Mouse (Mus musculus): ENCODE measurements around the gene Espn. TPM values are rescaled to one million over a fixed set of nuclear protein-coding genes. Genes with fewer than 3 reads are reported as not detected.

The Espn gene
- total RNA-seq, 1 experiment = 5.6 TPM

DNA sequence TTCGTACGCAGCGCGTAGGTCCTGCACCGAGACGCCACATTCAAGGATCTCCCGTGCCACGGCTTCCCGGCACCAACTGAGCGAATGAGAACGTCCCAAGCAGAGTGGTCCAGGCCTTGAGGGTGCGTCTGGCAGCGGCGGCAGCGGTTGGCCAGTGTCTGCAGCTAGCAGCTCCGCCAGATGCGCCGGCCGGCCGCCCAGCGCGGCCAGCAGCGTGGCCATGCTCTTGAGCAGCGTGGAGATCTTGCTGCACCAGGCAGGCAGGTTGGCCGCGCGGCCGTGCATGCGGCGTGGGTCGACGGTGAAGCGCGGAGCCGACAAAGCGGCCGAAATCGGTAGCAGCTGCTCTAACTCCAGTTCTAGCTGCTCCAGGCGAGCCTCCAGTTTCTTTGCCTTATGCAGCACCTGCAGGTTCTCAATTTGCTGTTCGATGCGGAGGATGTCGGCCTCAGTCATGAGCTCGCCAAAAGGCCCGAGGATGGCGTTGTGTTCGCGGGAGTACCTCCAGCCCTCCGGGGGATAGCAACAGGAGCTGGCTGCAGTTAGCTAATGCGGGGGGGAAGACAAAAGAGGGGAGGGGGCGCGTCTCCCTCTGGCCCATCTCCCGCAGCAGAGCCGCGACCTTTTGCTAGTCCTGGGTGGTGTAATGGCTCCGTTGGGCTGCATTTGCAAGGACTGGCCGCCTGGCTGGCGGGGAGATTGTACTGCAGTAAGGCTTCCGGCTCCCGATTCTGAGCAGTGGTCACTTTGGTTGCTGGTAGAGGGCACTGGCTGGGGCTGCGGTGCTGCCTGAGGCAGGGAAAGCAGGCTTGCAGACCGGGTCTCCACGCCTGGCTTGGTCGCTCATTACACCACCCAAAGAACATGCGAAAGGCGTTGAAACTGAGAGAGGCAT is 25.9 kb downstream of the Espn start:
- H3K9ac ChIP-seq (ENCODE audit: insufficient read depth, low read depth, low read length, poor library complexity, severe bottlenecking) = 0 out of 2 replicates have a peak overlapping the region, but pooled peaks have one; percentile 4
- H3K9me3 ChIP-seq (ENCODE audit: control insufficient read depth, insufficient read depth, low read depth, low read length) = no peaks in the 10 kb centered on the region
- no peak overlapping the region for H3K27ac ChIP-seq (ENCODE audit: insufficient read depth, low read depth, low read length, poor library complexity, severe bottlenecking)
- no peaks in the 10 kb centered on the region for H3K36me3 ChIP-seq (ENCODE audit: control insufficient read depth, insufficient read depth, low read length, poor library complexity, severe bottlenecking)
- peak overlapping the region; percentile 22 to 51; a peak in 3 of 4 replicates for H3K4me3 ChIP-seq (ENCODE audit: insufficient read depth in 1 of 2, low read depth in 1 of 2, low read length in 2 of 2, poor library complexity in 1 of 2, severe bottlenecking in 1 of 2)
- TF ChIP-seq MAFK (IDR thresholded peaks at IDR 0.05; ENCODE audit: insufficient read depth, low read depth, low read length) (no peak), CHD2 (IDR thresholded peaks at IDR 0.05; ENCODE audit: low read depth, low read length) (no peak), ZC3H11A (IDR thresholded peaks at IDR 0.05; ENCODE audit: borderline replicate concordance, low read depth, low read length) (no peak), HCFC1 (IDR thresholded peaks at IDR 0.05; ENCODE audit: borderline replicate concordance, insufficient read depth, low read length) (no peak), ZNF384 (IDR thresholded peaks at IDR 0.05; ENCODE audit: low read depth, low read length) (no peak)
- peaks cover 0 to 14% of the 10 kb centered on the region in 2 experiments; a peak in 2 of 4 replicates for H3K4me1 ChIP-seq (ENCODE audit: control insufficient read depth in 2 of 2, insufficient read depth in 2 of 2, low read length in 2 of 2, poor library complexity in 1 of 2)
- in situ Hi-C loops (cut with MboI; ENCODE audit: low sequenced_read_pairs in 2 of 2, unreplicated experiment in 2 of 2) = no loop called here
- no peak for DNase-seq (ENCODE audit: low read depth, low spot score)

DNA sequence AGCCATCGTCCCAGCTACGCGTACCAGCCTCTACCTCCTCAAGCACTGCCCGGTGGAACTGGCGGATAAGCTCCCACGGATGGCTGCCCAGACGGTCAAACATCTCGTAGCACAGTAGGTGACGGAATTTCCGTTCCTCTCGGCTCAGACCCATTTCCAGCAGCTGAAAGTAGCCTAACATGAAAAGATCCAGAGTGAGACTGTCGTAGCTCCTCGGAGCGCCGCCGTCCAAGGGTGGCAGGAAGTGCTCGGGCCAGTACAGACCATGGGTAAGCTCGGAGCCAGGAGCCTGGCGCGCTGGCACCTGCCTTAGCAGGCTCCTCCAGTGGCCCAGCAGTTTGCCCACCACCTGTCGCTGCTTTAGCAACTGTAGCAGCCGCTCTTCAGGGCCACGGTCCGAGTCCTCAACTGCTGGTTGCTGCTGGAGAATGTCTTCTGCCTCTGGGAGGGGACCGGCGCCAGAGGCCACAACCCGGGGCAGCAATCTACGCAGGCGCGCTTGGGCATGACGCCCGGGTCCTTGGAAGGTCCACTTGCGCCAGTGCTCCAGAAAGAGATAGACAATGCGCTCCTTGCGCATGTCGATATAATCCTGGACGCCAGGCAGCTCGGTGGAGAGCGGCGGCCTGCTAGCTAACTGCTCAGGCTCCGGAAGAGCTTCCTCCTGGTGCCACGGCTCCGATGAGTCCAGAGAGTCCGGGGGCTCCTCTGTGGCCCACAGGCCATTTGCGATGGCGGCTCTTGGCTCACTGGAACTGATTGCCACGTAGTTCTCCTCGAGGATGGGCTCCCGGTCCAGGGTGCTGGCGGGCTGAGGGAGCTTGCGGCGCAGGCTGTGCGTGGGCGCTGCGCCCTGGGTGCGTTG is 26.8 kb downstream of the Espn start:
- H3K9me3 ChIP-seq (ENCODE audit: control insufficient read depth, insufficient read depth, low read depth, low read length) = no peaks in the 10 kb centered on the region
- TF ChIP-seq MAFK (IDR thresholded peaks at IDR 0.05; ENCODE audit: insufficient read depth, low read depth, low read length) (no peak), ZNF384 (IDR thresholded peaks at IDR 0.05; ENCODE audit: low read depth, low read length) (no peak), HCFC1 (IDR thresholded peaks at IDR 0.05; ENCODE audit: borderline replicate concordance, insufficient read depth, low read length) (no peak), CHD2 (IDR thresholded peaks at IDR 0.05; ENCODE audit: low read depth, low read length) (no peak), ZC3H11A (IDR thresholded peaks at IDR 0.05; ENCODE audit: borderline replicate concordance, low read depth, low read length) (no peak)
- no peak overlapping the region for H3K27ac ChIP-seq (ENCODE audit: insufficient read depth, low read depth, low read length, poor library complexity, severe bottlenecking)
- peak overlapping the region; percentile 22 to 51; a peak in 3 of 4 replicates for H3K4me3 ChIP-seq (ENCODE audit: insufficient read depth in 1 of 2, low read depth in 1 of 2, low read length in 2 of 2, poor library complexity in 1 of 2, severe bottlenecking in 1 of 2)
- no peak for DNase-seq (ENCODE audit: low read depth, low spot score)
- H3K4me1 ChIP-seq (ENCODE audit: control insufficient read depth in 2 of 2, insufficient read depth in 2 of 2, low read length in 2 of 2, poor library complexity in 1 of 2) = peaks cover 2 to 18% of the 10 kb centered on the region in 2 experiments; a peak in 3 of 4 replicates
- in situ Hi-C loops (cut with MboI; ENCODE audit: low sequenced_read_pairs in 2 of 2, unreplicated experiment in 2 of 2) = no loop called here
- H3K9ac ChIP-seq (ENCODE audit: insufficient read depth, low read depth, low read length, poor library complexity, severe bottlenecking) = peak overlapping the region; percentile 17; the same call in 1 of the 2 replicates
- H3K36me3 ChIP-seq (ENCODE audit: control insufficient read depth, insufficient read depth, low read length, poor library complexity, severe bottlenecking) = no peaks in the 10 kb centered on the region

DNA sequence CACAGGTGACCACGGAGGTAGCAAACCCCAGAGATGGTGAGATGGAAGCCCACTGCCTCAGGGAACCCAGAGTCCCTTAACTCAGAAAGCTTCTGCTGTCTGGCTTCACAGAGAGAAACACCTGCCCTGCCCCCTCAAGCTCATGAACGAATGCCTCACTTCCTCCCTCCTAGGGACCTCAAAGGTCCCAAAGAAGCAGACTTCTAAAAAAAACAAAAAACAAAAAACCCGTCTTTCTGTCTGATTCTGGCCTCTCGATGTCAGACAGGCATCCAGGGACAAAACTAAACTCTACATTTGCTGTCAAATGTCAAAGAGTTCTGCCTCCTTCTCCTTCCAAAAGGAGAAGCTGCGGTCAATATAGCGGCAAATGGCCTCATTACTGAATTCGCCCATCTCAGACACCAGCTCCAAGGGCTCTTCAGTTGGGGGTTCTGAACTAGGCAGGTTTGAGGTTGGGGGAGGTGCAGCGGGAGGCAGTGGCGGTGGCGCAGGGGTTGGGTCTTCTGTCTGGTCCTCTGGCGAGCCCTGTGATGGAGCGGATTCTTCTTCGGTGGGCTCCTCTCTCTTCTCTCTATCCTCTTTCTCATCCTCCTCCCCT is 27.7 kb downstream of the Espn start:
- no peak overlapping the region for H3K4me3 ChIP-seq (ENCODE audit: insufficient read depth in 1 of 2, low read depth in 1 of 2, low read length in 2 of 2, poor library complexity in 1 of 2, severe bottlenecking in 1 of 2)

DNA sequence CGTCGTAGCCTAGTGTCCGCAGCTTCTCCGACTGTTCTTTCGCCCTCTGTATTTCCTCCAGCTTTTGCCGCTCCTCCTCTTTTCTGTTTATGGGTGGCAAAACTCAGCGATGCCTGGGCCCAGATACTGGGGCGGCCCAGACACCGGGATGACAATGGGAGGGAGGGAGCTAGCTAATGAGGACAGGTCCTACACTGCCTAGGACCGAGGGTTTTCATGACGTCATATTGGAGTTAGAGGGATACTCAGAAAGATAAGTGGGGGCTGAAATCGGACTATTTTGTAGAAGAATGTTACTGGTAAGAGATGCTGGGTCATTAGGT is 31.0 kb downstream of the Espn start:
- in situ Hi-C loops (cut with MboI; ENCODE audit: low sequenced_read_pairs in 2 of 2, unreplicated experiment in 2 of 2) = no loop called here
- Histone ChIP-seq H3K27ac (ENCODE audit: insufficient read depth, low read depth, low read length, poor library complexity, severe bottlenecking) (no peak overlapping the region), H3K36me3 (ENCODE audit: control insufficient read depth, insufficient read depth, low read length, poor library complexity, severe bottlenecking) (no peaks in the 10 kb centered on the region), H3K4me1 (ENCODE audit: control insufficient read depth in 2 of 2, insufficient read depth in 2 of 2, low read length in 2 of 2, poor library complexity in 1 of 2) (peaks cover 4 to 25% of the 10 kb centered on the region in 2 experiments; a peak in 3 of 4 replicates), H3K9ac (ENCODE audit: insufficient read depth, low read depth, low read length, poor library complexity, severe bottlenecking) (0 out of 2 replicates have a peak overlapping the region, but pooled peaks have one; percentile 27), H3K9me3 (ENCODE audit: control insufficient read depth, insufficient read depth, low read depth, low read length) (no peaks in the 10 kb centered on the region), H3K4me3 (ENCODE audit: insufficient read depth in 1 of 2, low read depth in 1 of 2, low read length in 2 of 2, poor library complexity in 1 of 2, severe bottlenecking in 1 of 2) (peak overlapping the region; percentile 22 to 57)
- TF ChIP-seq ZC3H11A (IDR thresholded peaks at IDR 0.05; ENCODE audit: borderline replicate concordance, low read depth, low read length) (no peak), MAFK (IDR thresholded peaks at IDR 0.05; ENCODE audit: insufficient read depth, low read depth, low read length) (no peak), CHD2 (IDR thresholded peaks at IDR 0.05; ENCODE audit: low read depth, low read length) (no peak), HCFC1 (IDR thresholded peaks at IDR 0.05; ENCODE audit: borderline replicate concordance, insufficient read depth, low read length) (no peak), ZNF384 (IDR thresholded peaks at IDR 0.05; ENCODE audit: low read depth, low read length) (no peak)
- DNase-seq (ENCODE audit: low read depth, low spot score) = no peak

More for the DNA sequence above, 27.7 kb downstream of the Espn start:
- DNase-seq (ENCODE audit: low read depth, low spot score) = no peak
- no peaks in the 10 kb centered on the region for H3K36me3 ChIP-seq (ENCODE audit: control insufficient read depth, insufficient read depth, low read length, poor library complexity, severe bottlenecking)
- H3K4me1 ChIP-seq (ENCODE audit: control insufficient read depth in 2 of 2, insufficient read depth in 2 of 2, low read length in 2 of 2, poor library complexity in 1 of 2) = peaks cover 2 to 19% of the 10 kb centered on the region in 2 experiments; a peak in 3 of 4 replicates
- TF ChIP-seq MAFK (IDR thresholded peaks at IDR 0.05; ENCODE audit: insufficient read depth, low read depth, low read length) (no peak), HCFC1 (IDR thresholded peaks at IDR 0.05; ENCODE audit: borderline replicate concordance, insufficient read depth, low read length) (no peak), ZC3H11A (IDR thresholded peaks at IDR 0.05; ENCODE audit: borderline replicate concordance, low read depth, low read length) (no peak)
- in situ Hi-C loops (cut with MboI; ENCODE audit: low sequenced_read_pairs in 2 of 2, unreplicated experiment in 2 of 2) = no loop called here
- H3K27ac ChIP-seq (ENCODE audit: insufficient read depth, low read depth, low read length, poor library complexity, severe bottlenecking) = no peak overlapping the region
- H3K9ac ChIP-seq (ENCODE audit: insufficient read depth, low read depth, low read length, poor library complexity, severe bottlenecking) = no peak overlapping the region
- H3K9me3 ChIP-seq (ENCODE audit: control insufficient read depth, insufficient read depth, low read depth, low read length) = no peaks in the 10 kb centered on the region
